Mouse (Mus musculus) heart, embryonic 14.5 days (tissue): ENCODE measurements around the gene Opcml. TPM values are rescaled to one million over a fixed set of nuclear protein-coding genes. Genes with fewer than 3 reads are reported as not detected.

Source experiments
- ATAC-seq: fragments of 200-750 bp; cut with Nextera tagmentation; 2 replicates; pipeline ENCODE4 v1.8.0; 2017; ENCODE audit warnings: low read depth, moderate TSS enrichment; ENCODE audit not compliant: insufficient number of reproducible peaks, insufficient read depth, low FRiP score
- H3K27ac ChIP-seq, 2 experiments: fragments of 200-500 bp in 1 of 2; fragments of 300-500 bp in 1 of 2; sonication (generic) in 1 of 2; replicated peaks in 1 of 2; 2 replicates each; pipeline ENCODE4 v1.5.1; 2012 to 2014; ENCODE audit warnings: low read depth in 2 of 2, low read length in 2 of 2, control low read depth in 1 of 2, mild to moderate bottlenecking in 1 of 2, mixed read lengths in 1 of 2; ENCODE audit not compliant: control insufficient read depth in 1 of 2, insufficient read depth in 1 of 2
- H3K27me3 ChIP-seq: fragments of 300-500 bp; sonication (generic); 2 replicates; pipeline ENCODE4 v1.6.1; 2014; ENCODE audit warnings: mild to moderate bottlenecking, low read length, control low read depth; ENCODE audit not compliant: control insufficient read depth, insufficient read depth
- H3K36me3 ChIP-seq: fragments of 300-500 bp; sonication (generic); 2 replicates; pipeline ENCODE4 v1.6.1; 2014; ENCODE audit warnings: mild to moderate bottlenecking, control low read depth, low read length, mixed read lengths; ENCODE audit not compliant: control insufficient read depth, insufficient read depth
- H3K4me1 ChIP-seq, 2 experiments: fragments of 200-500 bp in 1 of 2; fragments of 300-500 bp in 1 of 2; sonication (generic) in 1 of 2; 2 replicates each; pipeline ENCODE4 v1.6.1; 2012 to 2014; ENCODE audit warnings: low read length in 2 of 2, control low read depth in 1 of 2, mixed read lengths in 1 of 2; ENCODE audit not compliant: control insufficient read depth in 2 of 2, insufficient read depth in 2 of 2
- H3K4me2 ChIP-seq: fragments of 300-500 bp; sonication (generic); 2 replicates; pipeline ENCODE4 v1.6.1; 2014; ENCODE audit warnings: mild to moderate bottlenecking, low read length
- H3K4me3 ChIP-seq, 2 experiments: fragments of 200-500 bp in 1 of 2; fragments of 300-500 bp in 1 of 2; sonication (generic) in 1 of 2; 2 replicates each; pipeline ENCODE4 v1.5.1; 2012 to 2014; ENCODE audit warnings: low read length in 2 of 2, mild to moderate bottlenecking in 2 of 2, control low read depth in 1 of 2, low read depth in 1 of 2, moderate library complexity in 1 of 2; ENCODE audit not compliant: control insufficient read depth in 1 of 2, insufficient read depth in 1 of 2
- H3K9ac ChIP-seq: fragments of 300-500 bp; sonication (generic); 2 replicates; pipeline ENCODE4 v1.6.1; 2014; ENCODE audit warnings: mild to moderate bottlenecking, low read length
- H3K9me3 ChIP-seq: fragments of 300-500 bp; sonication (generic); 2 replicates; pipeline ENCODE4 v1.6.1; 2016; ENCODE audit warnings: low read length, control low read depth; ENCODE audit not compliant: control insufficient read depth
- WGBS: fragments of 180-500 bp; shearing (Covaris S2); extraction: QIAGEN DNeasy Blood & Tissue Kit; methylation state at CpG from one replicate; pipeline ENCODE4 v1.1.7; 2014; 5-methylcytosine and 5-hydroxymethylcytosine counted together
- polyA plus RNA-seq: library from polyadenylated mRNA; unstranded; fragments of >200 nt; fragmentation: Nextera tagmentation; extraction: Ambion mirVana; gene quantifications from 2 replicates; pipeline ENCODE4 v1.2.1, GENCODE M21; 2014

Opcml gene
- polyA plus RNA-seq, 1 experiment from 2014 or later: 1.6 TPM

GRCm38 (mm10) chr9:28686942-28687611 is 896.5 kb downstream of the Opcml start:
- WGBS: 76% methylated on average over 7 of the region's 7 CpGs
- Histone ChIP-seq H3K4me3 (no peak overlapping the region), H3K4me2 (no peak overlapping the region), H3K36me3 (no peaks in the 10 kb centered on the region), H3K27me3 (no peaks in the 10 kb centered on the region), H3K27ac (no peak overlapping the region), H3K4me1 (no peaks in the 10 kb centered on the region), H3K9ac (no peak overlapping the region), H3K9me3 (no peaks in the 10 kb centered on the region)
- ATAC-seq: no peak

GRCm38 (mm10) chr9:28690134-28690533 is 899.6 kb downstream of the Opcml start:
- no peak for ATAC-seq
- Histone ChIP-seq H3K4me3 (no peak overlapping the region), H3K4me2 (no peak overlapping the region), H3K9ac (no peak overlapping the region), H3K27me3 (no peaks in the 10 kb centered on the region), H3K9me3 (no peaks in the 10 kb centered on the region), H3K4me1 (no peaks in the 10 kb centered on the region), H3K36me3 (no peaks in the 10 kb centered on the region), H3K27ac (no peak overlapping the region)
- WGBS: 67% methylated on average over 2 of the region's 2 CpGs

- Histone ChIP-seq H3K27ac (no peak overlapping the region), H3K27me3 (no peaks in the 10 kb centered on the region), H3K4me2 (no peak overlapping the region), H3K36me3 (no peaks in the 10 kb centered on the region), H3K4me3 (no peak overlapping the region), H3K4me1 (no peaks in the 10 kb centered on the region), H3K9ac (no peak overlapping the region), H3K9me3 (no peaks in the 10 kb centered on the region)
- ATAC-seq: no peak
- 57% methylated on average over 4 of the region's 4 CpGs for WGBS
Measured at GRCm38 (mm10) chr9:28705796-28706195, 915.2 kb downstream of the Opcml start.

GRCm38 (mm10) chr9:28714544-28714943 is 924.0 kb downstream of the Opcml start:
- H3K27ac ChIP-seq: no peak overlapping the region
- no peak for ATAC-seq

GRCm38 (mm10) chr9:28720186-28720585 is 929.6 kb downstream of the Opcml start:
- H3K9ac ChIP-seq: no peak overlapping the region
- ATAC-seq: no peak
- H3K4me3 ChIP-seq: no peak overlapping the region
- H3K36me3 ChIP-seq: no peaks in the 10 kb centered on the region
- H3K27ac ChIP-seq: no peak overlapping the region
- H3K9me3 ChIP-seq: no peaks in the 10 kb centered on the region
- H3K4me2 ChIP-seq: no peak overlapping the region
- H3K27me3 ChIP-seq: no peaks in the 10 kb centered on the region
- 84% methylated on average over 2 of the region's 2 CpGs for WGBS
- H3K4me1 ChIP-seq: no peaks in the 10 kb centered on the region

More at GRCm38 (mm10) chr9:28714544-28714943, 924.0 kb downstream of the Opcml start:
- 80% methylated on average over 2 of the region's 2 CpGs for WGBS
- Histone ChIP-seq H3K36me3 (no peaks in the 10 kb centered on the region), H3K9me3 (no peaks in the 10 kb centered on the region), H3K4me1 (no peaks in the 10 kb centered on the region), H3K4me2 (no peak overlapping the region), H3K4me3 (no peak overlapping the region), H3K9ac (no peak overlapping the region), H3K27me3 (no peaks in the 10 kb centered on the region)

- Histone ChIP-seq H3K36me3 (no peaks in the 10 kb centered on the region), H3K4me1 (no peaks in the 10 kb centered on the region), H3K4me3 (no peak overlapping the region), H3K9ac (no peak overlapping the region), H3K9me3 (no peaks in the 10 kb centered on the region), H3K27ac (no peak overlapping the region), H3K4me2 (no peak overlapping the region), H3K27me3 (no peaks in the 10 kb centered on the region)
- whole genome bisulfite sequencing: 78% methylated on average over 10 of the region's 10 CpGs
- no peak for ATAC-seq
Measured at GRCm38 (mm10) chr9:28731811-28732602, 941.4 kb downstream of the Opcml start.

- ATAC-seq: no peak
- Histone ChIP-seq H3K4me1 (no peaks in the 10 kb centered on the region), H3K4me2 (no peak overlapping the region), H3K27ac (no peak overlapping the region), H3K9me3 (no peaks in the 10 kb centered on the region), H3K9ac (no peak overlapping the region), H3K27me3 (no peaks in the 10 kb centered on the region), H3K4me3 (no peak overlapping the region), H3K36me3 (no peaks in the 10 kb centered on the region)
- 94% methylated on average over 2 of the region's 2 CpGs for whole genome bisulfite sequencing
Measured at GRCm38 (mm10) chr9:28737955-28738354, 947.4 kb downstream of the Opcml start.
